Mouse (Mus musculus) bone marrow, adult 2 months (tissue): ENCODE data around the gene Lurap1. TPM values are rescaled to one million over a fixed set of nuclear protein-coding genes. Genes with fewer than 3 reads are reported as not detected.

Source experiments
- H3K27ac ChIP-seq: fragments of 200-500 bp; 2 replicates; pipeline ENCODE4 v1.5.1; 2012; ENCODE audit warnings: low read depth, mild to moderate bottlenecking, control low read depth, inconsistent platforms, low read length; ENCODE audit not compliant: control insufficient read depth, poor library complexity, insufficient read depth
- H3K4me1 ChIP-seq: fragments of 200-500 bp; 2 replicates; pipeline ENCODE4 v1.6.1; 2011; ENCODE audit warnings: low read length; ENCODE audit not compliant: control insufficient read depth, insufficient read depth
- H3K4me3 ChIP-seq: fragments of 200-500 bp; replicated peaks from 2 replicates; pipeline ENCODE3; 2011; ENCODE audit warnings: mild to moderate bottlenecking, low read depth, low read length, control low read depth; ENCODE audit not compliant: control insufficient read depth
- CTCF ChIP-seq: fragments of 200-500 bp; IDR thresholded peaks from 2 replicates; pipeline ENCODE4 v1.5.1; 2011; ENCODE audit warnings: low read length, control low read depth; ENCODE audit not compliant: control insufficient read depth, insufficient read depth
- POLR2A ChIP-seq: fragments of 200-500 bp; IDR thresholded peaks from 2 replicates; pipeline ENCODE4 v1.6.1; 2011; ENCODE audit warnings: low read depth, mild to moderate bottlenecking, control low read depth, low read length, borderline replicate concordance; ENCODE audit not compliant: control insufficient read depth
- WGBS: fragments of 180-500 bp; shearing (Covaris S2); methylation state at CpG from one replicate; pipeline ENCODE4 v1.1.7; 2018; 5-methylcytosine and 5-hydroxymethylcytosine counted together
- polyA plus RNA-seq: library from polyadenylated mRNA; stranded (reverse); fragments of >200 nt; gene quantifications from 2 replicates; pipeline ENCODE4 v1.2.4, GENCODE M21; 2011; ENCODE audit warnings: low replicate concordance; ENCODE audit not compliant: missing spikeins, insufficient read depth, insufficient read length

The Lurap1 gene
- polyA plus RNA-seq, 1 experiment, result 0.35 TPM

DNA sequence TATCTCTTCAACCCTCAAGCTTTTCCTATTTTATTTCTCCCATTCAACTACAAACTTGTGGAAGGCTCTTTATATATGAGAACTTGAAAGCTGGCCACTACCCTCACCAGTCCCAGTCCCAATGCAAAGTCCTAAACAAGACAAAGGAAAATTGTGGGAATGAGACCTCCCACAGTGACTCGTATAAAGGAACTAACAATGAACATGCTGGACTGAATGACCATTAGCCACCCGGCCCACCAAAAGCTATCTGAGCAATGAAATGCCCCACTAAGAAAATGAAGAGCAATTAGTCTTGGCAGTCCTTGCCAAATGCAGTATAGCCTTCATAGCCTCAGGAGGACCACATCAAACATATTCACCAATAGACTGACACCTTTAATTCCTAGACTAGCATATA lies 39.7 kb downstream of the Lurap1 start:
- TF ChIP-seq CTCF (no peak), POLR2A (no peak)
- Histone ChIP-seq H3K27ac (no peak overlapping the region), H3K4me3 (no peak overlapping the region), H3K4me1 (no peaks in the 10 kb centered on the region)
- 89% methylated on average over 2 of the region's 2 CpGs for WGBS

DNA sequence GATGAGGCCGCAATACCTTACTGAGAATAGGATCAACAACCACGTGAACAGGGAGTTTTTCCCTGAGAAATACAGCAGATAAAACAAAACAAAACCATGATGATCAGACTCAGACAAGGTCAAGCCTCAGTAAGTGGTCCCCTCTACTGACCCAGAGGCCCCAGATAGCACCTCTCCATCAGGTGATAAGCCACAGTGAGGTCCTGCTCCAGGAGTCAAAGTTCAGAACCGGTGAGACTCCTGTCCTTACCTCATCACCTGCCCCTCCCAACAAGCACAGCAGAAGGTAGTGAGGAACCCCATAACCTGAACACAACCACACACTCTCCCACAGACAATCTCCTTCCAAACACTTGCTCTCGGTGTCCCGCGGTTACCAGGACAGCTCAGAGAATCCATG lies 40.4 kb downstream of the Lurap1 start:
- no peaks in the 10 kb centered on the region for H3K4me1 ChIP-seq
- no peak overlapping the region for H3K27ac ChIP-seq
- WGBS, result 91% methylated on average over 6 of the region's 6 CpGs
- no peak for TF ChIP-seq POLR2A
- TF ChIP-seq CTCF, result no peak
- no peak overlapping the region for H3K4me3 ChIP-seq

DNA sequence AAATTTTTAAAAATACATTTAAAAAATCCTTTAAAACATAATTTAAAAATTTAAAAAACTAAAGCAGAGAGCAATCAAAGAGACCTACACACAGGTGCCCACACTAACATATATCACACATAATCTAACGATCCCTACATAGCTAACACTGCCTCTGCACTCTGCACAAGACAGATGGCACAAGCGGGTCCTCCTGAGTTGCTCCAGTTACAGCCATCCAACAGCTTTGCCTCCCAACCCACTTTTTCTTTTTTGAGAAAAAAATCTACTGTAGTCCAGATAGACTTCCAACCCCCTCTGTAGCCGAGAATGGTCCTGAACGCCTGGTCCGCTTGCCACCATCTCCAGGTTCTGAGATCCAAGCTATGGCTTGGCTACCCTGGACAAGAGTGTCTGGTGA lies 45.9 kb downstream of the Lurap1 start:
- WGBS, result 91% methylated on average over 5 of the region's 5 CpGs
- no peak for TF ChIP-seq POLR2A
- no peak for TF ChIP-seq CTCF
- Histone ChIP-seq H3K4me1 (no peaks in the 10 kb centered on the region; the same call in 1 of the 2 replicates), H3K4me3 (no peak overlapping the region), H3K27ac (no peak overlapping the region)

- WGBS, result 49% methylated on average over 7 of the region's 7 CpGs
- TF ChIP-seq POLR2A (no peak), CTCF (no peak)
- Histone ChIP-seq H3K4me1 (no peaks in the 10 kb centered on the region; the same call in 1 of the 2 replicates), H3K27ac (no peak overlapping the region), H3K4me3 (no peak overlapping the region)
Measured at GRCm38 (mm10) chr4:116100959-116101358, 50.2 kb downstream of the Lurap1 start.

GRCm38 (mm10) chr4:116097211-116097610 lies 53.9 kb downstream of the Lurap1 start:
- no peak overlapping the region for H3K4me3 ChIP-seq
- H3K4me1 ChIP-seq, result no peaks in the 10 kb centered on the region; the same call in 1 of the 2 replicates
- WGBS, result 89% methylated on average over 8 of the region's 8 CpGs
- TF ChIP-seq POLR2A (no peak), CTCF (no peak)
- no peak overlapping the region for H3K27ac ChIP-seq

DNA sequence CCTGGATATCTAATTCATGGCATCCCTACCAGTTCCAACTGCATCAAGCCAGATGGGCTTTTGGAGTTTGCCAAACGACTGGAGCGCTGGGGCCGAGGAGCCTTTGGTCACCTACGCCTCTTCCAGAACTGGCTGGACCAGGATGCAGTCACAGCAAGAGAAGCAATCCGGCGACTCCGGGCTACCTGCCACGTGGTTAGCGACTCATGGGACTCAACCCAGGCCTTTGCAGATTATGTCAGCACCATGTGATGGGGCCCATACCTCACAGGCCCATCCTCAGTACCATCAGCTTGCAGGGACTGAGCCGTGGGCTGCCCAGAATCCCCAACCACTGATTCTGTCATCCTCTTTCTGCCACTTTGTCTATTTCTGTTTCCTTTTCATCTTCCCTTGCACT lies 54.8 kb downstream of the Lurap1 start:
- no peak for TF ChIP-seq CTCF
- TF ChIP-seq POLR2A, result no peak
- no peak overlapping the region for H3K27ac ChIP-seq
- WGBS, result 89% methylated on average over 10 of the region's 10 CpGs
- H3K4me1 ChIP-seq, result no peaks in the 10 kb centered on the region; the same call in 1 of the 2 replicates
- H3K4me3 ChIP-seq, result no peak overlapping the region

DNA sequence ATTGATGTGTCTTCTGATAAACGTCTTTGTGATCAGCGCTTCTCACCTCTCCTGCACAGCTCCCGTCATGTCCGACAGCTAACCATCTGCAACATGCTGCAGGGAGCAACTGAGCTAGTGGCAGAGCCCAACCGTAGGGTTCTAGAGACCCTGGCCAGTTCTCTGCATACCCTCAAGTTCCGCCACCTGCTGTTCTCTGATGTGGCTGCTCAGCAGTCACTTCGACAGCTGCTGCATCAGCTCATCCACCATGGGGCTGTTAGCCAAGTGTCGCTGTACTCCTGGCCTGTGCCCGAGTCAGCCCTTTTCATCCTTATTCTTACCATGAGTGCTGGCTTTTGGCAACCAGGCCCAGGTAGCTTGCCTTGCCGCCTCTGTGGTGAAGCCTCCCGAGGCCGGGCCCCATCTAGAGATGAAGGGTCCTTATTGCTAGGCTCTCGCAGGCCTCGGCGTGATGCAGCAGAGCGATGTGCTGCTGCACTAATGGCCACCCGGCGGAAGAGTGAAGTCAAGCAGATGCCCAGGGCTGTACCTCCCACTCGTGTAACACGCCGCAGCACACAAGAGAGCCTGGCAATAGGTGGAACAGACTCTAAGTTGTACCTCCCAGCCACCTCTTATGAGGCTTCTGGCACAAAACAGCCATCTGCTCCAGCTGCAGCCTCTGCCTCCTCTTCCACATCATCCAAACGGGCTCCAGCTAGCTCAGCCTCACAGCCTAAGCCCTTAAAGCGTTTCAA lies 62.5 kb downstream of the Lurap1 start:
- WGBS, result 93% methylated on average over 23 of the region's 23 CpGs

More for the DNA sequence above, 62.5 kb downstream of the Lurap1 start:
- Histone ChIP-seq H3K4me1 (no peaks in the 10 kb centered on the region), H3K27ac (no peak overlapping the region), H3K4me3 (no peak overlapping the region)
- TF ChIP-seq POLR2A (no peak), CTCF (no peak)

Other genes starting within 250 kb of the Lurap1 start
- not detected in 2 replicates for gene Dmbx1, start 211.4 kb downstream of the Lurap1 start, polyA plus RNA-seq
- 1.3 and 5.1 TPM in 2 replicates for gene Faah, start 133.4 kb downstream of the Lurap1 start, polyA plus RNA-seq
- gene Nsun4, start 97.5 kb downstream of the Lurap1 start, polyA plus RNA-seq, result 5.8 and 13.0 TPM in 2 replicates
- 449 and 551 TPM in 2 replicates for gene Uqcrh, start 76.3 kb downstream of the Lurap1 start, polyA plus RNA-seq
- 8.2 and 11.4 TPM in 2 replicates for gene Lrrc41, start 76.1 kb downstream of the Lurap1 start, polyA plus RNA-seq
- gene Rad54l, start 27.6 kb downstream of the Lurap1 start, polyA plus RNA-seq, result 22.4 and 25.9 TPM in 2 replicates
- 6.8 and 14.5 TPM in 2 replicates for gene Pomgnt1, start 27.5 kb downstream of the Lurap1 start, polyA plus RNA-seq
- gene Tspan1, start 16.3 kb upstream of the Lurap1 start, polyA plus RNA-seq, result not detected in 2 replicates
- not detected in 2 replicates for gene 1700042G07Rik, start 22.0 kb upstream of the Lurap1 start, polyA plus RNA-seq
- gene Gm49337, start 22.0 kb upstream of the Lurap1 start, polyA plus RNA-seq, result not detected in 2 replicates
- gene Pik3r3, start 70.3 kb upstream of the Lurap1 start, polyA plus RNA-seq, result 0.56 and 0.95 TPM in 2 replicates